Mouse (Mus musculus) mouse embryonic stem cell (cell line): ENCODE measurements around the gene Nckap5.

Source experiments
- in situ Hi-C, 2 experiments: fragments of 300-500 bp; cut with MboI; formaldehyde crosslinking; loops; 1 replicate in 1 of 2; 3 replicates in 1 of 2; pipeline ENCODE4 v1.14.3; 2019 to 2020; ENCODE audit warnings: low sequenced_read_pairs in 2 of 2, low pct_unique_long_range_greater_than_20kb in 1 of 2, mixed read lengths in 1 of 2; ENCODE audit not compliant: unreplicated experiment in 1 of 2

Gene Nckap5

GRCm38 (mm10) chr1:126726400-126727055 is 104.1 kb downstream of the Nckap5 start:
- in situ Hi-C loops, result no loop called here

GRCm38 (mm10) chr1:126725628-126726367 is 104.8 kb downstream of the Nckap5 start:
- in situ Hi-C loops, result no loop called here

GRCm38 (mm10) chr1:126721917-126722316 is 108.7 kb downstream of the Nckap5 start:
- in situ Hi-C loops, result no loop called here

- in situ Hi-C loops, result no loop called here
Observed at GRCm38 (mm10) chr1:126719733-126720348, 110.8 kb downstream of the Nckap5 start.

GRCm38 (mm10) chr1:126706611-126707010 is 124.0 kb downstream of the Nckap5 start:
- in situ Hi-C loops, result no loop called here

GRCm38 (mm10) chr1:126700978-126701320 is 129.7 kb downstream of the Nckap5 start:
- in situ Hi-C loops, result no loop called here

- in situ Hi-C loops, result no loop called here
Observed at GRCm38 (mm10) chr1:126700063-126700977, 130.3 kb downstream of the Nckap5 start.

GRCm38 (mm10) chr1:126693585-126693984 is 137.0 kb downstream of the Nckap5 start:
- in situ Hi-C loops, result no loop called here

- in situ Hi-C loops, result no loop called here
Observed at GRCm38 (mm10) chr1:126688593-126688992, 142.0 kb downstream of the Nckap5 start.

- in situ Hi-C loops, result no loop called here
Observed at GRCm38 (mm10) chr1:126686678-126687077, 143.9 kb downstream of the Nckap5 start.

- in situ Hi-C loops, result no loop called here
Observed at GRCm38 (mm10) chr1:126683621-126684445, 146.8 kb downstream of the Nckap5 start.

- in situ Hi-C loops, result no loop called here
Observed at GRCm38 (mm10) chr1:126681773-126682172, 148.8 kb downstream of the Nckap5 start.

GRCm38 (mm10) chr1:126679348-126679747 is 151.3 kb downstream of the Nckap5 start:
- in situ Hi-C loops, result no loop called here

GRCm38 (mm10) chr1:126677280-126677679 is 153.3 kb downstream of the Nckap5 start:
- in situ Hi-C loops, result no loop called here

GRCm38 (mm10) chr1:126676769-126677168 is 153.8 kb downstream of the Nckap5 start:
- in situ Hi-C loops, result no loop called here

- in situ Hi-C loops, result no loop called here
Observed at GRCm38 (mm10) chr1:126675142-126675541, 155.5 kb downstream of the Nckap5 start.

GRCm38 (mm10) chr1:126673238-126673637 is 157.4 kb downstream of the Nckap5 start:
- in situ Hi-C loops, result no loop called here

GRCm38 (mm10) chr1:126670507-126670906 is 160.1 kb downstream of the Nckap5 start:
- in situ Hi-C loops, result no loop called here
